Mouse (Mus musculus): ENCODE results near the gene Abhd17a. TPM values are rescaled to one million over a fixed set of nuclear protein-coding genes. Genes with fewer than 3 reads are reported as not detected.

The Abhd17a gene
- polyA plus RNA-seq (2014; fragmentation: Illumina TruSeq; extraction: RNeasy Lipid Tissue Mini Kit (QIAGEN cat#74804); ENCODE audit: low read depth, low replicate concordance), result 0.53 TPM

GRCm38 (mm10) chr10:80589879-80590854 lies at the start of gene Abhd17a:
Gene Abhd17a (minus strand): TSS chr10:80590341.

GRCm38 (mm10) chr10:80622661-80623456 lies 32.7 kb upstream of the Abhd17a start, which contains the start of gene Csnk1g2:
Gene Csnk1g2 (plus strand): TSS chr10:80622838.

GRCm38 (mm10) chr10:80605721-80606120 lies 15.6 kb upstream of the Abhd17a start, which contains the start of gene Gm49322:
Gene Gm49322 (plus strand): TSS chr10:80606021.

DNA sequence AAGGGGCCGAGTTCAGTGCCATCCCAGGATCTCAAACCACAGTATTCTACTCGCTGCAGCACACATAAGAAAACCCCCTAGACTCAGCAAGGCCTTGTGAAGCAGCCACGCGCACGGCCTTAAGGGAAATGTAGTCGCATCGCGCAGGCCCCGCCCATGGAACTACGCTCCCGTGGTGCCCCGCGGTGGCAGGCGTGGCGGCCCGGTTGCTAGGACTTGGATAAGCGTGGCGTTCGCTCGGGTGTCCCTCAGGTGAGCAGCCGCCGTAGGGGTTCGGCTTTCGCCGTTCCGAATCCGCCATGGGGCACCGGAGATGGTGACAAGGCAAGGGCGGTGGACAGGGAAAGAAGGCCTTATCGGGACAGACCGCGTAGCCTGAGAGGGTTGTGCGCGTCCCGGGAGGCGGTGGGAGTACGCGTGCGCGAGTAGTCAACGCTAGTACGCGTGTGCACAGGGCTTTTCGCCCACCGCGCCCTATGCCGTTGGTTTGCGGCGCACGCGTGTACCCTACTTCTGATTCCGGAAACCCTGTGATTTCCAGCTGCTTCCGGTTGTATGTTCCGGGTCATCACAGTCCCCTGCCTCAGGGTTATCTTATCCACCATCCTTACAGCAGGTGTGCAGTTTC lies 12.7 kb upstream of the Abhd17a start, which contains the start of the genes Scamp4 and Adat3:
Gene Scamp4 (plus strand): TSS at position 175 of the 628 bp plus-strand sequence.
Gene Adat3 (plus strand): TSS at position 183 of the 628 bp plus-strand sequence.

GRCm38 (mm10) chr10:80577195-80578130 lies 12.7 kb downstream of the Abhd17a start, which contains the start of gene Klf16:
Gene Klf16 (minus strand): TSS chr10:80577321.

GRCm38 (mm10) chr10:80561116-80561944 lies 28.8 kb downstream of the Abhd17a start, which contains the start of gene Rexo1:
Gene Rexo1 (minus strand): TSS chr10:80561560.

GRCm38 (mm10) chr10:80538710-80539394 lies 51.3 kb downstream of the Abhd17a start, which contains the start of gene Atp8b3:
Gene Atp8b3 (minus strand): TSS chr10:80539124.

Other genes with a start within 250 kb of the Abhd17a start
- 0.12 TPM for gene Adamtsl5, start 241.9 kb downstream of the Abhd17a start, polyA plus RNA-seq (2014; fragmentation: Illumina TruSeq; extraction: RNeasy Lipid Tissue Mini Kit (QIAGEN cat#74804); ENCODE audit: low read depth, low replicate concordance)
- not detected for gene Plk5, start 233.9 kb downstream of the Abhd17a start, polyA plus RNA-seq (2014; fragmentation: Illumina TruSeq; extraction: RNeasy Lipid Tissue Mini Kit (QIAGEN cat#74804); ENCODE audit: low read depth, low replicate concordance)
- gene Mex3d, start 202.7 kb downstream of the Abhd17a start, polyA plus RNA-seq (2014; fragmentation: Illumina TruSeq; extraction: RNeasy Lipid Tissue Mini Kit (QIAGEN cat#74804); ENCODE audit: low read depth, low replicate concordance), result 2.8 TPM
- gene Mbd3, start 190.8 kb downstream of the Abhd17a start, polyA plus RNA-seq (2014; fragmentation: Illumina TruSeq; extraction: RNeasy Lipid Tissue Mini Kit (QIAGEN cat#74804); ENCODE audit: low read depth, low replicate concordance), result not detected
- gene Uqcr11, start 183.5 kb downstream of the Abhd17a start, polyA plus RNA-seq (2014; fragmentation: Illumina TruSeq; extraction: RNeasy Lipid Tissue Mini Kit (QIAGEN cat#74804); ENCODE audit: low read depth, low replicate concordance), result not detected
- 1.3 TPM for gene Tcf3, start 156.7 kb downstream of the Abhd17a start, polyA plus RNA-seq (2014; fragmentation: Illumina TruSeq; extraction: RNeasy Lipid Tissue Mini Kit (QIAGEN cat#74804); ENCODE audit: low read depth, low replicate concordance)
- not detected for gene Onecut3, start 95.5 kb downstream of the Abhd17a start, polyA plus RNA-seq (2014; fragmentation: Illumina TruSeq; extraction: RNeasy Lipid Tissue Mini Kit (QIAGEN cat#74804); ENCODE audit: low read depth, low replicate concordance)
- gene Atp8b3, start 51.2 kb downstream of the Abhd17a start, polyA plus RNA-seq (2014; fragmentation: Illumina TruSeq; extraction: RNeasy Lipid Tissue Mini Kit (QIAGEN cat#74804); ENCODE audit: low read depth, low replicate concordance), result not detected
- gene Rexo1, start 28.8 kb downstream of the Abhd17a start, polyA plus RNA-seq (2014; fragmentation: Illumina TruSeq; extraction: RNeasy Lipid Tissue Mini Kit (QIAGEN cat#74804); ENCODE audit: low read depth, low replicate concordance), result 0.16 TPM
- gene Klf16, start 13.0 kb downstream of the Abhd17a start, polyA plus RNA-seq (2014; fragmentation: Illumina TruSeq; extraction: RNeasy Lipid Tissue Mini Kit (QIAGEN cat#74804); ENCODE audit: low read depth, low replicate concordance), result 1.5 TPM
- 0.44 TPM for gene Scamp4, start 12.5 kb upstream of the Abhd17a start, polyA plus RNA-seq (2014; fragmentation: Illumina TruSeq; extraction: RNeasy Lipid Tissue Mini Kit (QIAGEN cat#74804); ENCODE audit: low read depth, low replicate concordance)
- gene Adat3, start 12.5 kb upstream of the Abhd17a start, polyA plus RNA-seq (2014; fragmentation: Illumina TruSeq; extraction: RNeasy Lipid Tissue Mini Kit (QIAGEN cat#74804); ENCODE audit: low read depth, low replicate concordance), result not detected
- gene Gm49322, start 15.7 kb upstream of the Abhd17a start, polyA plus RNA-seq (2014; fragmentation: Illumina TruSeq; extraction: RNeasy Lipid Tissue Mini Kit (QIAGEN cat#74804); ENCODE audit: low read depth, low replicate concordance), result not detected
- 0.53 TPM for gene Csnk1g2, start 32.5 kb upstream of the Abhd17a start, polyA plus RNA-seq (2014; fragmentation: Illumina TruSeq; extraction: RNeasy Lipid Tissue Mini Kit (QIAGEN cat#74804); ENCODE audit: low read depth, low replicate concordance)
- 0.36 TPM for gene Btbd2, start 66.7 kb upstream of the Abhd17a start, polyA plus RNA-seq (2014; fragmentation: Illumina TruSeq; extraction: RNeasy Lipid Tissue Mini Kit (QIAGEN cat#74804); ENCODE audit: low read depth, low replicate concordance)
- 1.8 TPM for gene Mknk2, start 87.8 kb upstream of the Abhd17a start, polyA plus RNA-seq (2014; fragmentation: Illumina TruSeq; extraction: RNeasy Lipid Tissue Mini Kit (QIAGEN cat#74804); ENCODE audit: low read depth, low replicate concordance)
- 1.1 TPM for gene Mob3a, start 111.6 kb upstream of the Abhd17a start, polyA plus RNA-seq (2014; fragmentation: Illumina TruSeq; extraction: RNeasy Lipid Tissue Mini Kit (QIAGEN cat#74804); ENCODE audit: low read depth, low replicate concordance)
- 0.89 TPM for gene Izumo4, start 111.8 kb upstream of the Abhd17a start, polyA plus RNA-seq (2014; fragmentation: Illumina TruSeq; extraction: RNeasy Lipid Tissue Mini Kit (QIAGEN cat#74804); ENCODE audit: low read depth, low replicate concordance)
- 7.2 TPM for gene Ap3d1, start 151.9 kb upstream of the Abhd17a start, polyA plus RNA-seq (2014; fragmentation: Illumina TruSeq; extraction: RNeasy Lipid Tissue Mini Kit (QIAGEN cat#74804); ENCODE audit: low read depth, low replicate concordance)
- 1.2 TPM for gene Dot1l, start 164.9 kb upstream of the Abhd17a start, polyA plus RNA-seq (2014; fragmentation: Illumina TruSeq; extraction: RNeasy Lipid Tissue Mini Kit (QIAGEN cat#74804); ENCODE audit: low read depth, low replicate concordance)
- gene Sf3a2, start 207.9 kb upstream of the Abhd17a start, polyA plus RNA-seq (2014; fragmentation: Illumina TruSeq; extraction: RNeasy Lipid Tissue Mini Kit (QIAGEN cat#74804); ENCODE audit: low read depth, low replicate concordance), result 2.2 TPM
- 1.5 TPM for gene Plekhj1, start 208.3 kb upstream of the Abhd17a start, polyA plus RNA-seq (2014; fragmentation: Illumina TruSeq; extraction: RNeasy Lipid Tissue Mini Kit (QIAGEN cat#74804); ENCODE audit: low read depth, low replicate concordance)
- gene Amh, start 214.9 kb upstream of the Abhd17a start, polyA plus RNA-seq (2014; fragmentation: Illumina TruSeq; extraction: RNeasy Lipid Tissue Mini Kit (QIAGEN cat#74804); ENCODE audit: low read depth, low replicate concordance), result not detected
- not detected for gene Jsrp1, start 223.2 kb upstream of the Abhd17a start, polyA plus RNA-seq (2014; fragmentation: Illumina TruSeq; extraction: RNeasy Lipid Tissue Mini Kit (QIAGEN cat#74804); ENCODE audit: low read depth, low replicate concordance)
- 171 TPM for gene Oaz1, start 236.3 kb upstream of the Abhd17a start, polyA plus RNA-seq (2014; fragmentation: Illumina TruSeq; extraction: RNeasy Lipid Tissue Mini Kit (QIAGEN cat#74804); ENCODE audit: low read depth, low replicate concordance)